Mouse (Mus musculus) MEL (cell line): ENCODE results near the gene 1700123K08Rik. TPM values are rescaled to one million over a fixed set of nuclear protein-coding genes. Genes with fewer than 3 reads are reported as not detected.

Experiments
- DNase-seq: peaks from one replicate; pipeline ENCODE4 v3.0.0; 2011; ENCODE audit warnings: low read depth, low spot score
- H3K27ac ChIP-seq: 2 replicates; pipeline ENCODE4 v1.5.1; 2012; ENCODE audit warnings: low read depth, mild to moderate bottlenecking, control low read depth, low read length, moderate library complexity; ENCODE audit not compliant: control insufficient read depth
- H3K27me3 ChIP-seq, 2 experiments: fragments of 150-350 bp in 1 of 2; sonication (generic) in 1 of 2; 2 replicates each; pipeline ENCODE4 v1.6.1; 2012; ENCODE audit warnings: low read length in 2 of 2, mild to moderate bottlenecking in 2 of 2, improper control_type of control experiment in 1 of 2, moderate library complexity in 1 of 2; ENCODE audit not compliant: insufficient read depth in 2 of 2, control insufficient read depth in 1 of 2
- H3K36me3 ChIP-seq, 2 experiments: 2 replicates each; pipeline ENCODE4 v1.6.1; 2012 to 2014; ENCODE audit warnings: low read length in 2 of 2, improper control_type of control experiment in 1 of 2, inconsistent platforms in 1 of 2, mild to moderate bottlenecking in 1 of 2; ENCODE audit not compliant: insufficient read depth in 2 of 2, control insufficient read depth in 1 of 2
- H3K4me1 ChIP-seq, 2 experiments: fragments of 150-350 bp in 1 of 2; sonication (generic) in 1 of 2; 2 replicates each; pipeline ENCODE4 v1.6.1; 2012; ENCODE audit warnings: low read length in 2 of 2, improper control_type of control experiment in 1 of 2, mild to moderate bottlenecking in 1 of 2; ENCODE audit not compliant: insufficient read depth in 2 of 2, control insufficient read depth in 1 of 2
- H3K4me3 ChIP-seq, 2 experiments: fragments of 150-350 bp in 1 of 2; sonication (generic) in 1 of 2; 2 replicates each; pipeline ENCODE4 v1.5.1; 2012; ENCODE audit warnings: low read depth in 2 of 2, low read length in 2 of 2, mild to moderate bottlenecking in 2 of 2, moderate library complexity in 2 of 2, control low read depth in 1 of 2, improper control_type of control experiment in 1 of 2; ENCODE audit not compliant: control insufficient read depth in 1 of 2, insufficient read depth in 1 of 2
- H3K79me2 ChIP-seq: 2 replicates; pipeline ENCODE4 v1.6.1; 2012; ENCODE audit warnings: mild to moderate bottlenecking, low read length, moderate library complexity; ENCODE audit not compliant: control insufficient read depth, poor library complexity, insufficient read depth
- H3K9ac ChIP-seq: 2 replicates; pipeline ENCODE4 v1.6.1; 2012; ENCODE audit warnings: low read depth, mild to moderate bottlenecking, control low read depth, low read length, moderate library complexity; ENCODE audit not compliant: control insufficient read depth, poor library complexity, severe bottlenecking
- H3K9me3 ChIP-seq: fragments of 150-350 bp; sonication (generic); replicated peaks from 2 replicates; pipeline ENCODE4 v1.6.1; 2012; ENCODE audit warnings: mild to moderate bottlenecking, low read length, improper control_type of control experiment, moderate library complexity; ENCODE audit not compliant: insufficient read depth
- CHD2 ChIP-seq: IDR thresholded peaks from 2 replicates; pipeline ENCODE4 v1.6.1; 2011; ENCODE audit warnings: low read length, improper control_type of control experiment
- CTCF ChIP-seq, 3 experiments: IDR thresholded peaks in 2 of 3; conservative IDR thresholded peaks in 1 of 3; 2 replicates each; pipeline ENCODE4 v1.5.1; 2011 to 2012; ENCODE audit warnings: low read length in 3 of 3, low read depth in 2 of 3, mild to moderate bottlenecking in 2 of 3, improper control_type of control experiment in 1 of 3, inconsistent platforms in 1 of 3, mixed read lengths in 1 of 3, moderate library complexity in 1 of 3; ENCODE audit not compliant: control insufficient read depth in 1 of 3, insufficient read depth in 1 of 3, poor library complexity in 1 of 3, severe bottlenecking in 1 of 3
- E2F4 ChIP-seq: IDR thresholded peaks from 2 replicates; pipeline ENCODE4 v1.6.1; 2011; ENCODE audit warnings: low read depth, low read length, improper control_type of control experiment, borderline replicate concordance
- EP300 ChIP-seq, 2 experiments: IDR thresholded peaks; 2 replicates each; pipeline ENCODE4 v1.6.1; 2011; ENCODE audit warnings: improper control_type of control experiment in 2 of 2, low read length in 2 of 2, low read depth in 1 of 2, mild to moderate bottlenecking in 1 of 2
- GABPA ChIP-seq: IDR thresholded peaks from 2 replicates; pipeline ENCODE4 v1.6.1; 2012; ENCODE audit warnings: low read depth, mild to moderate bottlenecking, inconsistent platforms, low read length, improper control_type of control experiment, moderate library complexity
- GATA1 ChIP-seq: IDR thresholded peaks from 2 replicates; pipeline ENCODE4 v1.6.1; 2011; ENCODE audit warnings: low read depth, low read length, improper control_type of control experiment
- HCFC1 ChIP-seq: IDR thresholded peaks from 2 replicates; pipeline ENCODE4 v1.6.1; 2012; ENCODE audit warnings: low read depth, mild to moderate bottlenecking, inconsistent platforms, low read length, improper control_type of control experiment, moderate library complexity
- MAFK ChIP-seq: IDR thresholded peaks from 2 replicates; pipeline ENCODE4 v1.6.1; 2011; ENCODE audit warnings: low read depth, mild to moderate bottlenecking, low read length, improper control_type of control experiment, borderline replicate concordance
- MEF2A ChIP-seq: IDR thresholded peaks from 2 replicates; pipeline ENCODE4 v1.6.1; 2014; ENCODE audit warnings: low read depth, mild to moderate bottlenecking, inconsistent platforms, low read length, improper control_type of control experiment; ENCODE audit not compliant: poor library complexity, insufficient replicate concordance, severe bottlenecking; ENCODE audit errors: extremely low read depth
- MYB ChIP-seq: IDR thresholded peaks from 2 replicates; pipeline ENCODE4 v1.6.1; 2011; ENCODE audit warnings: mild to moderate bottlenecking, low read depth, low read length, improper control_type of control experiment
- NELFE ChIP-seq: IDR thresholded peaks from 2 replicates; pipeline ENCODE4 v1.6.1; 2011; ENCODE audit warnings: low read depth, low read length, improper control_type of control experiment
- NRF1 ChIP-seq: IDR thresholded peaks from 2 replicates; pipeline ENCODE4 v1.6.1; 2014; ENCODE audit warnings: low read depth, mild to moderate bottlenecking, inconsistent platforms, low read length, improper control_type of control experiment, moderate library complexity; ENCODE audit not compliant: poor library complexity, insufficient read depth, severe bottlenecking
- POLR2A ChIP-seq, 2 experiments: IDR thresholded peaks; 2 replicates each; pipeline ENCODE4 v1.6.1; 2011 to 2012; ENCODE audit warnings: low read length in 2 of 2, mild to moderate bottlenecking in 2 of 2, control low read depth in 1 of 2, improper control_type of control experiment in 1 of 2, low read depth in 1 of 2, moderate library complexity in 1 of 2; ENCODE audit not compliant: control insufficient read depth in 1 of 2, insufficient read depth in 1 of 2, poor library complexity in 1 of 2
- POLR2AphosphoS2 ChIP-seq: IDR thresholded peaks from 2 replicates; pipeline ENCODE4 v1.6.1; 2011; ENCODE audit warnings: low read length, improper control_type of control experiment
- RAD21 ChIP-seq: IDR thresholded peaks from 2 replicates; pipeline ENCODE4 v1.6.1; 2011; ENCODE audit warnings: mild to moderate bottlenecking, low read depth, low read length, improper control_type of control experiment
- SMC3 ChIP-seq: IDR thresholded peaks from 2 replicates; pipeline ENCODE4 v1.6.1; 2011; ENCODE audit warnings: low read depth, low read length, improper control_type of control experiment
- TBP ChIP-seq: IDR thresholded peaks from 2 replicates; pipeline ENCODE4 v1.8.0; 2011; ENCODE audit warnings: low read depth, low read length, improper control_type of control experiment
- USF1 ChIP-seq: IDR thresholded peaks from 2 replicates; pipeline ENCODE4 v1.6.1; 2014; ENCODE audit warnings: low read depth, mild to moderate bottlenecking, inconsistent platforms, low read length, improper control_type of control experiment, moderate library complexity
- ZC3H11A ChIP-seq: IDR thresholded peaks from 2 replicates; pipeline ENCODE4 v1.6.1; 2012; ENCODE audit warnings: low read depth, mild to moderate bottlenecking, inconsistent platforms, low read length, improper control_type of control experiment
- ZMIZ1 ChIP-seq: IDR thresholded peaks from 2 replicates; pipeline ENCODE4 v1.6.1; 2012; ENCODE audit warnings: low read depth, mild to moderate bottlenecking, inconsistent platforms, low read length, improper control_type of control experiment, moderate library complexity
- ZNF384 ChIP-seq: IDR thresholded peaks from 2 replicates; pipeline ENCODE4 v1.6.1; 2012; ENCODE audit warnings: low read depth, mild to moderate bottlenecking, inconsistent platforms, low read length, improper control_type of control experiment
- polyA plus RNA-seq, 2 experiments: library from polyadenylated mRNA; stranded (reverse) in 1 of 2; unstranded in 1 of 2; fragments of >175 nt in 1 of 2; fragments of >200 nt in 1 of 2; gene quantifications; 2 replicates each; pipeline versions ENCODE4 v1.2.1 to v1.2.4; 2012; ENCODE audit warnings: low replicate concordance in 2 of 2, low read depth in 1 of 2; ENCODE audit not compliant: insufficient read length in 2 of 2, insufficient read depth in 1 of 2, missing spikeins in 1 of 2
- total RNA-seq: library from RNA; depleted of rRNA; stranded (reverse); fragments of 300-350 nt; gene quantifications from 2 replicates; pipeline ENCODE4 v1.2.3, GENCODE M21; 2012; rRNA removed

1700123K08Rik gene
- total and polyA plus RNA-seq, 3 experiments = not detected

DNA sequence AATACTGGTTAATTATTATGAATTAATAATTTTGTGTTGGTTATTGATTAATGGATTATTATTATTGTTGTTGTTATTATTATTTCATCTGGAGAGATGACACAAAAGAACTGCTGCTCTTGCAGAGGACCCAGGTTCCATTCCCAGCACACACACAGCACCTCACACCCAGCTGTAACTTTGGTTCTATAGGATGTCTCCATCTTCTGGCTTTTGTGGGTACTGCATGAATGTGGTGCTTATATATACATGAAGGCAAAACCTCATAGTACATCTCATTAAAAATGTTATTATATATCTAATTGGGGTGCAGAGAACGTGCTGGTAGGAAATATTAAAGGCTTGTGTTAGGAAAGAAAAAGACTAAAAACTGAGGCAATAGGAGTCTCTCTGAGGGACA lies 11.8 kb downstream of the 1700123K08Rik start:
- no peaks in the 10 kb centered on the region for H3K27me3 ChIP-seq
- no peak for TF ChIP-seq ZMIZ1
- peak; percentile 54 for TF ChIP-seq RAD21
- TF ChIP-seq HCFC1 = no peak
- TF ChIP-seq MAFK = no peak
- no peak for TF ChIP-seq EP300 (IDR thresholded peaks at IDR 0.05; ENCODE audit: low read depth in 1 of 2, low read length in 2 of 2)
- TF ChIP-seq ZC3H11A = peak; percentile 25; the same call in 1 of the 2 replicates
- TF ChIP-seq MYB = no peak
- no peak for TF ChIP-seq MEF2A
- peak; percentile 59 for TF ChIP-seq SMC3
- TF ChIP-seq POLR2A (IDR thresholded peaks at IDR 0.05; ENCODE audit: control insufficient read depth in 1 of 2, insufficient read depth in 1 of 2, low read depth in 1 of 2, low read length in 2 of 2, poor library complexity in 1 of 2) = no peak
- TF ChIP-seq TBP = no peak
- TF ChIP-seq POLR2AphosphoS2 = no peak
- no peak for TF ChIP-seq E2F4
- TF ChIP-seq NRF1 = no peak
- TF ChIP-seq GATA1 = no peak
- TF ChIP-seq CTCF (IDR thresholded peaks at IDR 0.05 in 2 of 3, conservative IDR thresholded peaks at IDR 0.05 in 1 of 3; ENCODE audit: control insufficient read depth in 1 of 3, insufficient read depth in 1 of 3, low read depth in 2 of 3, low read length in 3 of 3, poor library complexity in 1 of 3, severe bottlenecking in 1 of 3) = peak; percentile 5 to 56 (median 48); a peak in 4 of 6 replicates
- TF ChIP-seq ZNF384 = no peak
- TF ChIP-seq NELFE = no peak
- H3K27ac ChIP-seq = no peak overlapping the region
- H3K36me3 ChIP-seq = no peaks in the 10 kb centered on the region
- H3K4me3 ChIP-seq = no peak overlapping the region
- no peaks in the 10 kb centered on the region for H3K79me2 ChIP-seq
- DNase-seq = peak; percentile 47
- H3K4me1 ChIP-seq = no peaks in the 10 kb centered on the region
- no peaks in the 10 kb centered on the region for H3K9me3 ChIP-seq
- no peak overlapping the region for H3K9ac ChIP-seq

DNA sequence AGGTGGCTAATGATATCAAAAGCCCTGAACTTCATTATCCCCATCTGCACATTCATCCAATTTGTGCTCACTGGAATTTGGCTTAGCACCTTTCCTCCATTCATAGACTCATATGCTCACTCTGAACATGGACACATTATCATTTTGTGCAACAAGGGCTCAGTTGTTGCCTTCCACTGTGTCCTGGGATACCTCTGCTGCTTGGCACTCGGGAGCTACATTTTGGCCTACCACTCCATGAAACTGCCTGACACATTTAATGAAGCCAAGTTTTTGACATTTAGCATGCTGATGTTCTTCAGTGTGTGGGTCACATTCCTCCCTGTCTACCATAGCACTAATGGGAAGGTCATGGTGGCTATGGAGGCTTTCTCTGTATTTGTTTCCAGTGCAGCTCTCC lies 32.0 kb downstream of the 1700123K08Rik start:
- DNase-seq = no peak
- Histone ChIP-seq H3K9me3 (no peaks in the 10 kb centered on the region), H3K4me1 (no peaks in the 10 kb centered on the region), H3K36me3 (no peaks in the 10 kb centered on the region), H3K4me3 (no peak overlapping the region)
- TF ChIP-seq GABPA (no peak), USF1 (no peak), CHD2 (no peak), ZC3H11A (no peak), NELFE (no peak)
- TF ChIP-seq, all 39 proteins: peak for 0
- Histone ChIP-seq H3K27ac (no peak overlapping the region), H3K79me2 (no peaks in the 10 kb centered on the region), H3K9ac (no peak overlapping the region), H3K27me3 (no peaks in the 10 kb centered on the region)

Other genes starting within 250 kb of the 1700123K08Rik start
- not detected in 2 replicates for gene Pvrig, start 222.8 kb downstream of the 1700123K08Rik start, total RNA-seq
- gene Pvrig, start 222.8 kb downstream of the 1700123K08Rik start, polyA plus RNA-seq = not detected
- 5.5 and 6.7 TPM in 2 replicates for gene Zfp157, start 123.2 kb downstream of the 1700123K08Rik start, total RNA-seq
- gene Zfp157, start 123.2 kb downstream of the 1700123K08Rik start, polyA plus RNA-seq = 1 to 10 TPM in 1 of 2 experiments, not detected in 1; 3.8 TPM
- gene Zfp68, start 55.0 kb upstream of the 1700123K08Rik start, total RNA-seq = 13.3 and 15.8 TPM in 2 replicates
- gene Zfp68, start 55.0 kb upstream of the 1700123K08Rik start, polyA plus RNA-seq = 10 to 100 TPM in 1 of 2 experiments, not detected in 1; 18.1 TPM
- gene A430033K04Rik, start 58.1 kb upstream of the 1700123K08Rik start, total RNA-seq = 2.6 and 3.0 TPM in 2 replicates
- gene A430033K04Rik, start 58.1 kb upstream of the 1700123K08Rik start, polyA plus RNA-seq = 1 to 10 TPM in 1 of 2 experiments, not detected in 1; 2.1 TPM
- gene Fam20c, start 189.8 kb upstream of the 1700123K08Rik start, total RNA-seq = not detected in 2 replicates
- gene Fam20c, start 189.8 kb upstream of the 1700123K08Rik start, polyA plus RNA-seq = not detected